Mouse (Mus musculus): ENCODE measurements at regions not wholly inside any gene's neighbourhood (a gene's known extent, or its start where the extent isn't known, plus 50 kb on each side); places are given as distances from the start of the nearest gene placed in this dataset.

DNA sequence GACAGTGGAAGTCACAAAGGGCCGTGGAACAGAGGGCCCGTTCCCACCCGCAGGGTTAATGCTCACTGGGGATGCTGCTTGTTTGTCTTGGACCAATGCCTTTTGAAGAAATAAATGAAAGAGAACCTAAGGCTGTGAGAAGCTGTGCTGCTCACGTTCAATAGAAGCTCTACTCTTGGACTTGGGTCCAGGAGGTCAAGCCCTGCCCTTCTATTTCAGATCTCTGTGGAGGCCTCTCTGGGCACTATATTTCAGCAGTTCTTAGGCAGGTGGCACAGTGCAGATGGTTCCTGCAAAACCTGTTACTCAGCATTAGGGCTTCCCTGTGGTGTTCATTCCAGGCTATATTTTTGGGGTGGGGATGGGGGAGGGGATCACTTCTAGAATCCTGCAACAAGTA is 1192.0 kb upstream of the A1bg start:
- TF ChIP-seq POLR2A (IDR thresholded peaks at IDR 0.05; ENCODE audit: insufficient read depth, low read length) (no peak), EP300 (IDR thresholded peaks at IDR 0.05; ENCODE audit: insufficient read depth, low read depth, low read length) (no peak), CTCF (IDR thresholded peaks at IDR 0.05; ENCODE audit: low read depth, low read length) (no peak)
